Mouse (Mus musculus) lung, adult 18-20 months (tissue): ENCODE measurements at regions not wholly inside any gene's neighbourhood (a gene's known extent, or its start where the extent isn't known, plus 50 kb on each side); places are given as distances from the start of the nearest gene placed in this dataset.
A peak's percentile ranks its signal among the peaks of the same experiment; 100 is the strongest.

Experiments used
- DNase-seq, 2 experiments: peaks; one replicate each; pipeline ENCODE4 v3.0.0; 2022; ENCODE audit warnings: mixed read lengths in 2 of 2

- DNase-seq = no peak
Measured at GRCm38 (mm10) chr8:34371391-34371790, 259.9 kb upstream of the Gm10131 start.

- DNase-seq = no peak
Measured at GRCm38 (mm10) chr8:34368556-34368955, 257.0 kb upstream of the Gm10131 start.

- no peak for DNase-seq
Measured at GRCm38 (mm10) chr8:34364446-34365035, 253.0 kb upstream of the Gm10131 start.

GRCm38 (mm10) chr8:34363679-34364078 is 252.1 kb upstream of the Gm10131 start:
- no peak for DNase-seq

GRCm38 (mm10) chr8:34363131-34363530 is 251.6 kb upstream of the Gm10131 start:
- DNase-seq = no peak

- DNase-seq = no peak
Measured at GRCm38 (mm10) chr8:34361377-34361776, 249.8 kb upstream of the Gm10131 start.

GRCm38 (mm10) chr8:34359776-34360175 is 248.2 kb upstream of the Gm10131 start:
- DNase-seq = no peak

GRCm38 (mm10) chr8:34355059-34355458 is 243.5 kb upstream of the Gm10131 start:
- no peak for DNase-seq

- no peak for DNase-seq
Measured at GRCm38 (mm10) chr8:34353140-34353855, 241.8 kb upstream of the Gm10131 start.

- no peak for DNase-seq
Measured at GRCm38 (mm10) chr8:34334851-34335250, 223.3 kb upstream of the Gm10131 start.

GRCm38 (mm10) chr8:34331673-34332072 is 220.1 kb upstream of the Gm10131 start:
- no peak for DNase-seq

GRCm38 (mm10) chr8:34326614-34326965 is 215.1 kb upstream of the Gm10131 start:
- DNase-seq = no peak

GRCm38 (mm10) chr8:34325841-34326613 is 214.5 kb upstream of the Gm10131 start:
- DNase-seq = no peak

- DNase-seq = no peak
Measured at GRCm38 (mm10) chr8:34320158-34320587, 208.6 kb upstream of the Gm10131 start.

- no peak for DNase-seq
Measured at GRCm38 (mm10) chr8:34319719-34320118, 208.2 kb upstream of the Gm10131 start.

- no peak for DNase-seq
Measured at GRCm38 (mm10) chr8:34315233-34315632, 203.7 kb upstream of the Gm10131 start.

- no peak for DNase-seq
Measured at GRCm38 (mm10) chr8:34305542-34306485, 194.3 kb upstream of the Gm10131 start.

GRCm38 (mm10) chr8:34303815-34304214 is 192.3 kb upstream of the Gm10131 start:
- DNase-seq = no peak

- peak in 1 of 2 experiments; percentile 21 for DNase-seq
Measured at GRCm38 (mm10) chr8:34300331-34300903, 188.9 kb upstream of the Gm10131 start.

GRCm38 (mm10) chr8:34294721-34295120 is 183.2 kb upstream of the Gm10131 start:
- no peak for DNase-seq

- no peak for DNase-seq
Measured at GRCm38 (mm10) chr8:34290670-34291069, 179.1 kb upstream of the Gm10131 start.

GRCm38 (mm10) chr8:34287801-34288200 is 176.3 kb upstream of the Gm10131 start:
- no peak for DNase-seq
